Mouse (Mus musculus): ENCODE results near the gene Mitf.

DNA sequence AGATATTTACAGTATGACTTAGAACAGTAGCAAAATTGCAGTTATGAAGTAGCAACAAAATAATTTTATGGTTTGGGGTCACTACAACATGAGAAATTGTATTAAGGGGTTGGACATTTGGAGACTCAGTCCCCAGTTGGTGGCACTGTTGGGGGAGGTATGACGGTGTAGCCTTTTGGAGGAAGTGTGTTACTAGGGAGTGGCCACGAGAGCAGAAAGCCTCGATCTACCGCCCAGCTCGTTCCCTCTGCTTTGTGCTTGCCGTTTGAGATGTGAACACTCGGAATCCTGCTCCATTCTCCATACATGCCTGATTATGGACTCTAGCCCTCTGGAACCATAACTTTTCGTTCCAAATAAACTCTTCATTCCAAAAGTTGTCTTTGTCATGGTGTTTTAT lies 49.6 kb downstream of the Mitf start:
- TF ChIP-seq CTCF (IDR thresholded peaks at IDR 0.05; ENCODE audit: low read depth, low read length): peak; percentile 22; the same call in 1 of the 2 replicates
- TF ChIP-seq POLR2A (IDR thresholded peaks at IDR 0.05; ENCODE audit: borderline replicate concordance, low read depth, low read length): no peak

All from bone marrow macrophage, adult 2 months (primary cell).